Mouse (Mus musculus) liver, embryonic 13.5 days (tissue): ENCODE results near the gene Aldh1l1. TPM values are rescaled to one million over a fixed set of nuclear protein-coding genes. Genes with fewer than 3 reads are reported as not detected.

Experiments used
- ATAC-seq: fragments of 200-750 bp; cut with Nextera tagmentation; 2 replicates; pipeline ENCODE4 v1.8.0; 2017; ENCODE audit warnings: low read depth, mild to moderate bottlenecking, moderate number of reproducible peaks, moderate library complexity
- DNase-seq: peaks from one replicate; pipeline ENCODE4 v3.0.0; 2022
- H3K27ac ChIP-seq: fragments of 300-500 bp; sonication (generic); 2 replicates; pipeline ENCODE4 v1.5.1; 2015; ENCODE audit warnings: moderate library complexity, mild to moderate bottlenecking, inconsistent platforms
- H3K27me3 ChIP-seq: fragments of 300-500 bp; sonication (generic); 2 replicates; pipeline ENCODE4 v1.6.1; 2015; ENCODE audit warnings: mild to moderate bottlenecking, inconsistent platforms
- H3K36me3 ChIP-seq: fragments of 300-500 bp; sonication (generic); 2 replicates; pipeline ENCODE4 v1.6.1; 2015; ENCODE audit warnings: mild to moderate bottlenecking, inconsistent platforms
- H3K4me1 ChIP-seq: fragments of 300-500 bp; sonication (generic); replicated peaks from 2 replicates; pipeline ENCODE4 v1.6.1; 2015; ENCODE audit warnings: inconsistent platforms
- H3K4me2 ChIP-seq: fragments of 300-500 bp; sonication (generic); 2 replicates; pipeline ENCODE4 v1.6.1; 2015; ENCODE audit warnings: inconsistent platforms, mild to moderate bottlenecking, moderate library complexity
- H3K4me3 ChIP-seq: fragments of 300-500 bp; sonication (generic); replicated peaks from 2 replicates; pipeline ENCODE4 v1.5.1; 2015; ENCODE audit warnings: mild to moderate bottlenecking, inconsistent platforms
- H3K9ac ChIP-seq: fragments of 300-500 bp; sonication (generic); 2 replicates; pipeline ENCODE4 v1.6.1; 2015; ENCODE audit warnings: mild to moderate bottlenecking, inconsistent platforms
- H3K9me3 ChIP-seq: fragments of 300-500 bp; sonication (generic); replicated peaks from 2 replicates; pipeline ENCODE4 v1.6.1; 2016; ENCODE audit warnings: inconsistent platforms
- WGBS: fragments of 180-500 bp; shearing (Covaris S2); methylation state at CpG from one replicate; pipeline ENCODE4 v1.1.7; 2015; ENCODE audit not compliant: insufficient replicate concordance; 5-methylcytosine and 5-hydroxymethylcytosine counted together
- polyA plus RNA-seq: library from polyadenylated mRNA; unstranded; fragments of >200 nt; fragmentation: Nextera tagmentation; extraction: Ambion mirVana; gene quantifications from 2 replicates; pipeline ENCODE4 v1.2.1, GENCODE M21; 2015

Gene Aldh1l1
- polyA plus RNA-seq, 1 experiment from 2014 or later: 12.3 TPM

DNA sequence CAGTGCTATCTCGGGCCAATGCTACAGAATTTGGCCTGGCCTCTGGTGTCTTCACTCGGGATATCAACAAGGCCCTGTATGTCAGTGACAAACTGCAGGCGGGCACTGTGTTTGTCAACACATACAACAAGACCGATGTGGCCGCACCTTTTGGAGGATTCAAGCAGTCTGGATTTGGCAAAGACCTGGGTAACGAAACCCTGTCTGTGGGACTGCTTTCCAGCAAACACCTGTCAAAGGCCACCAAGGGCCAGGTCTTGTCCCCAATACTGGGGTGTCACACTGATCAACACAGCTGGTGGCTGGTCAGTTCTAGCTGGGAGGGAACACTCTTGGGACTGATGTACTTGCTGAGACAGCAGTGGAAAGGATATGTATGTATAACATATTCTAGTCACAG, 112.0 kb downstream of the Aldh1l1 start:
- Histone ChIP-seq H3K27me3 (no peaks in the 10 kb centered on the region), H3K4me1 (peaks cover 20% of the 10 kb centered on the region), H3K9ac (no peak overlapping the region), H3K27ac (no peak overlapping the region), H3K4me2 (no peak overlapping the region), H3K36me3 (peaks cover 14% of the 10 kb centered on the region), H3K9me3 (no peaks in the 10 kb centered on the region), H3K4me3 (no peak overlapping the region)
- ATAC-seq (no peak), DNase-seq (no peak)
- 72% methylated on average over 6 of the region's 6 CpGs for WGBS

DNA sequence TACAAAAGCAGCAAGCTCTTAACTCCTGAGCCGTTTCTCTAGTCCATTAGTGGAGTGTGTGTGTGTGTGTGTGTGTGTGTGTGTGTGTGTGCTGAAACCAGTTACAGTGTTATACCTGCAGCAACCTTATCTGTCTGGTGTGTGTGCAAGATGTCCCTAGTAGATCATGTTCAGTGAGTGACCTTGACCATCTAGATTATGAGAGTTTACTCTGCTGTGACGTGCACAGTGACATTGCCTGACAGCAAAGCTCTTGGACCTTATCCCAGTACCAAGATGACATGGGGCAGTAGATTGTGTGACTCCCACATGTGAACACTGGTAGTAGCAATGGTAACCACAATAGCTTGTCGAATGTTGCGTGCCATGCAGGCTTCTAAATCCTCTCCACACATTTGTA, 114.1 kb downstream of the Aldh1l1 start:
- Histone ChIP-seq H3K36me3 (peaks cover 3% of the 10 kb centered on the region; the same call in 1 of the 2 replicates), H3K4me1 (peaks cover 40% of the 10 kb centered on the region), H3K4me3 (no peak overlapping the region), H3K9me3 (no peaks in the 10 kb centered on the region), H3K9ac (no peak overlapping the region), H3K27me3 (no peaks in the 10 kb centered on the region), H3K4me2 (no peak overlapping the region), H3K27ac (no peak overlapping the region)
- DNase-seq: no peak
- ATAC-seq: no peak
- 61% methylated on average over 4 of the region's 4 CpGs for WGBS

DNA sequence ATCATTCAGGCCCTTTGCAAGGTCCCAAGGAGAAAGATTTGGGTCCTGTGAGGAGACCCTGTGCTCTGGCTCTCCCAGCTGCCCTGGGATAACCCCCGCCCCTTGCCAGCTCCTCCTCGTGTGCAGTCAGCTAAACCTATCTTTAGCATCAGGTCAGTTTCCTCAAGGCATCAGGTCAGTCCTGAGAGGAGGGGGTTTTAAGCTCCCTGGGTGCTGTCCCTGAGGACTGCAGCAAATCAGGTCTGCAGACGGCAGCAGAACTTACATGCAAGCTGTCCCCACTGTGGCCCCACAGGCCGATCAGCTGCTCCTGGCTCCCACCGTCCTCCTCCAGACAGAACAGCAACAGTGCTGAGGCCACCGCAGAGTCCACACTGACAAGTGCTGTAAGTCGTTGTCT, 115.5 kb downstream of the Aldh1l1 start:
- 41% methylated on average over 7 of the region's 7 CpGs for WGBS
- Histone ChIP-seq H3K4me2 (no peak overlapping the region), H3K27me3 (no peaks in the 10 kb centered on the region), H3K36me3 (no peaks in the 10 kb centered on the region), H3K27ac (no peak overlapping the region), H3K9ac (no peak overlapping the region), H3K9me3 (no peaks in the 10 kb centered on the region), H3K4me1 (peaks cover 53% of the 10 kb centered on the region), H3K4me3 (no peak overlapping the region)
- DNase-seq: no peak
- no peak for ATAC-seq

DNA sequence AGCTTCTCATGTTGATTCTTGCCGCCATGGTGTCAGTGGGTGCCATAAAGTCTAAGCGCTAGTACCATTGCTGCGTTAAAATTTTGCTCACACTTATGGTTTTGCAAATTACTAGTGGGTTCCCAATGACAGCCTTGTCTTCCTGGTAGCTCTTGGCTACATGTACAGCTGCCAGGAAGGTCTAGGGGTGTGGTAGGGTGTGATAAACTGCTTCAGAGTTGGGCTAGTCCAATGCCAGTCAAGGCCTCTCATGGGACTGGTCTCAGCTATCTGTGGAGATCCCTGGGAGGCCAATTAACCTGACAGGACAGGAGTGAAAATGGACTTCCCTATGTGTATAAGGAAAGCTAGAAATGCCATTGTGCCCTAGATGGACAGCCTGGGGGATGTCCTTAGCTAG, 116.1 kb downstream of the Aldh1l1 start:
- ATAC-seq: no peak
- H3K36me3 ChIP-seq: no peaks in the 10 kb centered on the region
- H3K4me3 ChIP-seq: no peak overlapping the region
- no peaks in the 10 kb centered on the region for H3K9me3 ChIP-seq
- no peaks in the 10 kb centered on the region for H3K27me3 ChIP-seq
- DNase-seq: no peak
- 70% methylated on average over 3 of the region's 3 CpGs for WGBS
- H3K27ac ChIP-seq: no peak overlapping the region
- peaks cover 59% of the 10 kb centered on the region for H3K4me1 ChIP-seq
- H3K4me2 ChIP-seq: no peak overlapping the region
- no peak overlapping the region for H3K9ac ChIP-seq

DNA sequence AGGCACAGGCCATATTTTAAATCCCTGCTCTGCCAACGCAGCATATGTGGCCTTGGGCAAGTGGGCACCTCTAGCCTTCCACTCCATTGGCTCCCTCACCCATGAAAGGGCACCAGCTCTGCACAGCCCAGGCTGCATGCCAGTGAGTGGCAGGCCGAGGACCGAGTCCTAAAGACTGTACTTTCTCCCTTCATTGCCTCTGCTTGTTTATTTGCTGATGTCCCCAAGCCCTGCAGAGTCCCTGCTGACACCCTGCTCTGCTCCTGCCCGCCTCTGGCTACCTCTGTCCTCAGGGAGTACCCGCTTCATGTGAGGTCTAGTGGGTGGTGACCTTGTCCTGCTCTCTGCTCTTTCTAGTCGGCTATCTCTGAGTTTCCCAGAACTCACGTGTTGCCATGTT, 116.9 kb downstream of the Aldh1l1 start:
- DNase-seq (no peak), ATAC-seq (no peak)
- Histone ChIP-seq H3K27me3 (no peaks in the 10 kb centered on the region), H3K4me2 (no peak overlapping the region), H3K4me1 (peaks cover 67% of the 10 kb centered on the region), H3K9me3 (no peaks in the 10 kb centered on the region), H3K4me3 (no peak overlapping the region), H3K9ac (no peak overlapping the region), H3K27ac (no peak overlapping the region), H3K36me3 (no peaks in the 10 kb centered on the region)
- 54% methylated on average over 7 of the region's 7 CpGs for WGBS

DNA sequence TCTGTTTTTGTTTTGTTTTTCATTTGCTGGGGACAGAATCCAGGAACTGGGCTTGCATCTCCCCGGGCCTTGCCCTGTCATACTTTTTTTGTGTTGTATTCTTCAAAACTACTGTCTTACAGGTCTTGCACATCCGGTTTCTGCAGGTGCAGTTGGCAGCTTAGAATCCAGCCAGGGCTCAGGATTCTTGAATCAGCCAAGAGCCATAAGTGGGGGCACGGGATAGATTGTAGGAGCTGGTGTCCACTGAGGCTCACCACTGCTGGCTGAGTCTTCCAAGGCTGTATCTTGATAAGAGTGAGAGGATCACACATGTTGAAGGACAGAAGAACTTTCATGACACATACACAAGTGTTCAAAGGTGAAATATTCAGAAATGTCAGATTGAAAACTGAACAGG, 117.9 kb downstream of the Aldh1l1 start:
- H3K27me3 ChIP-seq: no peaks in the 10 kb centered on the region
- H3K9me3 ChIP-seq: no peaks in the 10 kb centered on the region
- ATAC-seq: no peak
- WGBS: 48% methylated on average over 3 of the region's 3 CpGs
- DNase-seq: no peak
- H3K9ac ChIP-seq: no peak overlapping the region
- peak overlapping the region; percentile 75 for H3K4me2 ChIP-seq
- peak overlapping the region; percentile 78; the same call in 1 of the 2 replicates for H3K27ac ChIP-seq
- no peaks in the 10 kb centered on the region for H3K36me3 ChIP-seq
- peak overlapping the region; percentile 68 for H3K4me3 ChIP-seq
- H3K4me1 ChIP-seq: peaks cover 77% of the 10 kb centered on the region

DNA sequence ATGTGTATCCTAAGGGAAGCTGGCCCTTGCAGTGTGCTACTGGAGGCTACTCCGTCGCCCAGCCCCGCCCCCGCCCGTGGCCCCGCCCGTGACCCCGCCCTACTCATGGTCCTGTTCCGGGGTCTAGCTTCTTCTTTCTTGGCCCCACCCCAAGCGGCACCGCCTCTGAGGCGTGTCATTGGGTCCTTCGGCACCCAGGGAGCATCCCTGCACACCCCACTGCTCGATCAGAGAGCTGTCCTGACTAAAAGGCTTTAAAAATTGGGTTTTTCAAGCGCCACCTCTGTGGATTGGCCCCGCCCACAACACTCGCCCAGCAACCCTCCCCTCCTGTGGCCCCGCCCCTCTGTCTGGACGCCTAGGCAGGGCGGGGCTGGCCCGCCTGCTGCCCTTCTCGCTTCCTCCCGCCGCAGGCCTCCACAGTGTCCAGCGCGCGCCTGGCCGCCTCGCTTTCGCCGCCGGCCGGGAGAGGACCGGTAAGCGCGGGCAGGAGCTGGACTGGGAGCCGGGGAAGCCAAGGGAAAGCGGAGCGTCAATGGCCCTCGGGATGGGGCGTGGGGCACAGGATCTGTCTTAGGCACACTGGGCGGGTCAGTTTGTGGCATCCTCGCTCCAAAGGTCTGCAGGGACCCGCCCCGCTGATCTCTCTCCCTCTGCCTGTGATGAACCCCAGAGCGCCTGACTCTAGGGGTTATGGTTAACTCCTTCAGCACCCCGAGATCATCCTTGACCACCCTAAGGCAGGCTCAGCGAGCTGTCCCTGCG, 118.5 kb downstream of the Aldh1l1 start, which contains the start of gene Slc41a3:
Gene Slc41a3, plus strand, starts transcription at position 193 of the 765 bp plus-strand sequence.
- peak; percentile 90 for DNase-seq
- Histone ChIP-seq H3K27ac (peak within 1 kb of the TSS; percentile 78), H3K27me3 (no peaks in the 10 kb centered on the region), H3K4me1 (peaks cover 83% of the 10 kb centered on the region), H3K9ac (peak within 1 kb of the TSS; percentile 74), H3K9me3 (no peaks in the 10 kb centered on the region), H3K36me3 (no peaks in the 10 kb centered on the region), H3K4me2 (peak within 1 kb of the TSS; percentile 75), H3K4me3 (peak within 1 kb of the TSS; percentile 68)
- peak; percentile 86 for ATAC-seq
- WGBS: 2% methylated on average over 49 of the region's 49 CpGs

DNA sequence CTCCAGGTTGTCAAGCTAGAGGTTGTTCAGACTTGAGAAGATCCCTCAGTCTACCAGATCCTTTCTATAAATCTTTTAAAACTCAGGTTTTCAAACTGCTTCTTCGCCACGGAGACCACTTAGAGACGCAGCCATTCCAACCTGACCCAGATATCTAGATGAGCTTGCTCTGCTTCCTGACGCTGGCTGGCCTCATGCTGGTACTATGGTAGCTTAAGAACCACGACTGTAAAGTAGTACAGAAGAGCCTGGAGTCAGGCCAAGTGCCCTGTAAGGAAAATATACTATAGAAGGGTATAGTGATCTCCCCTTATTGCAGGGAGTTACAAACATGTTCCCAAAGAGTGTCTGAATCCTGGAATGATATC, 119.1 kb downstream of the Aldh1l1 start:
- H3K36me3 ChIP-seq: no peaks in the 10 kb centered on the region
- peak overlapping the region; percentile 68 for H3K4me3 ChIP-seq
- H3K9me3 ChIP-seq: no peaks in the 10 kb centered on the region
- DNase-seq: no peak
- H3K9ac ChIP-seq: peak overlapping the region; percentile 74
- H3K27me3 ChIP-seq: no peaks in the 10 kb centered on the region
- H3K4me1 ChIP-seq: peaks cover 87% of the 10 kb centered on the region
- ATAC-seq: no peak
- peak overlapping the region; percentile 75 for H3K4me2 ChIP-seq
- 9% methylated on average over 5 of the region's 5 CpGs for WGBS
- peak overlapping the region; percentile 78 for H3K27ac ChIP-seq

DNA sequence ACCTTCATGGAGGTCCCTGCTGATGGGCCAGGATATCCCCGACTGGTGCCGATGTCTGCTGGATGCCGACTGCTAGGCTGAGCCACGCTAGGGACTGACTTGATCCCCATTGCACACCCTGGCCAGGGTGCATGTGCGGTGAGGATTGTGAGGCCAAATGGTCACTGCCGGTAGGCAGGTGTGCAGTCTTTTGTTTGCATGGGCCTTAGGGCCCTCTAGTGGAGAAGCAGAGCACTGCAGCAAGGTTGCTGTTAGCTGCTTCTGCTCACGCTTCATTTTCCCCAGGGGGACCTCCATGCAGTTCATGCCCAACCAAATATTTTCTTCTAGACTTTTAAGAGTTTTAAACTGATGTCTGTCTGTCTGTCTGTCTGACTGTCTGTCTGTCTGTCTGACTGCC, 120.3 kb downstream of the Aldh1l1 start:
- Histone ChIP-seq H3K4me1 (peaks cover 96% of the 10 kb centered on the region), H3K27ac (peak overlapping the region; percentile 77), H3K27me3 (no peaks in the 10 kb centered on the region), H3K4me3 (no peak overlapping the region), H3K4me2 (peak overlapping the region; percentile 75), H3K36me3 (no peaks in the 10 kb centered on the region), H3K9me3 (no peaks in the 10 kb centered on the region), H3K9ac (peak overlapping the region; percentile 44)
- ATAC-seq: no peak
- DNase-seq: peak; percentile 76
- WGBS: 19% methylated on average over 7 of the region's 7 CpGs

DNA sequence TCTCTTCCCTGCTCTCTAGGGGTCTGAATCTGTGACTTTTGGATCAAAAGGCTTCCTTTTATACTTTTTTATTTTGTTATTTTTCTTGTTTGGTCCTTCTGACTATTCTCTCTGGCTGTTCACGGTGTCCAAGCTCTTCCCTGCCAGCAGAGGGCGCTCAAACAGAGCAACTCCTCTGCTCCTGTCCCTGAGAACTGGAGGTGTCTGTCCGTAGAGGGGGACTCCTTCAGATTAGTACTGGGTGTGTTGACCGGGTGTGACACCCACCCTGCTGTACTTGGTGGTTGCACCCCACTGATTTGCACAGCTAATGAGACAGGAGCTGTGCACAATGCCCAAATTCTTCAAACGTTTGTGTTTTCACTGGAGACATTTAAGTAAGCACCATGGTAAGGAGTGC, 121.0 kb downstream of the Aldh1l1 start:
- WGBS: 11% methylated on average over 5 of the region's 5 CpGs
- H3K9ac ChIP-seq: peak overlapping the region; percentile 50
- H3K4me2 ChIP-seq: 0 out of 2 replicates have a peak overlapping the region, but pooled peaks have one; percentile 4
- no peaks in the 10 kb centered on the region for H3K27me3 ChIP-seq
- peak; percentile 71 for DNase-seq
- H3K4me3 ChIP-seq: no peak overlapping the region
- no peaks in the 10 kb centered on the region for H3K9me3 ChIP-seq
- peaks cover 97% of the 10 kb centered on the region for H3K4me1 ChIP-seq
- peak overlapping the region; percentile 77 for H3K27ac ChIP-seq
- no peaks in the 10 kb centered on the region for H3K36me3 ChIP-seq
- peak; percentile 9; the same call in 1 of the 2 replicates for ATAC-seq

DNA sequence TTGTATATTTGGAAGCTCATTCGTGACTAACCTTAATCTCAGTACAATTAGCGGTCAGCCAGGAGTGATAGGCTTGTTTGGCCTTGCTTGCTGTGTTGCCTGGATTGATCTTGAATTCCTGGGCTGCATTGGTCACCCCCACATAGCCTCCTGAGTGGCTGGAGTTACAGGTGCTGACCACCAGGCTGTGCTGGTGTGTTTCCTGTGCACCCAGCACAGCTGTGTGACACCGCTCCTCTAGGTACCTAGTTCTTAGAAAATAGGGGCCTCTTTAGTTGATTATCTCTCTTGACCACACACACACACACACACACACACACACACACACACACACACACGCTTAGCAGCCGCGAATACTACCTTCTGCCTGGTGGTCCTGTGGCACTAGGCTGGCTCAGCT, 122.0 kb downstream of the Aldh1l1 start:
- Histone ChIP-seq H3K4me1 (peaks cover 94% of the 10 kb centered on the region), H3K27ac (peak overlapping the region; percentile 77), H3K9ac (peak overlapping the region; percentile 60), H3K4me3 (no peak overlapping the region), H3K9me3 (no peaks in the 10 kb centered on the region), H3K27me3 (no peaks in the 10 kb centered on the region), H3K4me2 (0 out of 2 replicates have a peak overlapping the region, but pooled peaks have one; percentile 26), H3K36me3 (peaks cover under 1% of the 10 kb centered on the region; the same call in 1 of the 2 replicates)
- ATAC-seq: peak; percentile 70
- WGBS: 19% methylated on average over 6 of the region's 6 CpGs
- DNase-seq: peak; percentile 68

DNA sequence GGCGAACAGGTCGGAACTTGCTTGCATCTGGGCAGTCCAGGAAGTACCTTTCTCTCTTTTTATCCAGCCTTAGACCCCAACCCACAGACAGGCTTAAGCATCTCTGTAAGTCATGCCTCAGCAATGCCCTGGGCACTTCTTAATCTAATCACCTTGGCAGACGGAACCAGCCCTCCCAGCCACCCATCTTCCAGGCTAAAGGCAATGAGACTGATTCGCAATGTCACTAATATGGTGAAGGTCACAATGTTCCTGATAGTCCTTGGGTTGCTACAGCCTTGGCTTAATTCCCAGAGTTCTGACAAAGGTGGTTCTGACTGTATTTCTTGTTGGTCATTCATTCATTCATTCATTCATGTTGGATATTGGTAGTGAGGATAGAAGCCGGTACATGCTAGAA, 124.0 kb downstream of the Aldh1l1 start:
- no peaks in the 10 kb centered on the region for H3K9me3 ChIP-seq
- ATAC-seq (no peak), DNase-seq (no peak)
- 79% methylated on average over 5 of the region's 5 CpGs for WGBS
- peak overlapping the region; percentile 36; the same call in 1 of the 2 replicates for H3K9ac ChIP-seq
- H3K27me3 ChIP-seq: no peaks in the 10 kb centered on the region
- H3K36me3 ChIP-seq: peaks cover 3% of the 10 kb centered on the region; the same call in 1 of the 2 replicates
- H3K4me3 ChIP-seq: no peak overlapping the region
- no peak overlapping the region for H3K4me2 ChIP-seq
- peaks cover 96% of the 10 kb centered on the region for H3K4me1 ChIP-seq
- peak overlapping the region; percentile 77 for H3K27ac ChIP-seq
